Mouse (Mus musculus) spleen, adult 2 months (tissue): ENCODE data around the gene Cdkn2d. TPM values are rescaled to one million over a fixed set of nuclear protein-coding genes. Genes with fewer than 3 reads are reported as not detected.

Experiments used
- DNase-seq, 2 experiments: peaks; one replicate each; pipeline versions ENCODE4 v3.0.0 to v3.0.0-alpha.2; 2012 to 2021; ENCODE audit warnings: low spot score in 2 of 2, low read depth in 1 of 2
- H3K27ac ChIP-seq: fragments of 200-500 bp; 2 replicates; pipeline ENCODE4 v1.5.1; 2012; ENCODE audit warnings: low read length, inconsistent platforms; ENCODE audit not compliant: insufficient read depth
- H3K27me3 ChIP-seq: fragments of 200-500 bp; 2 replicates; pipeline ENCODE4 v1.6.1; 2012; ENCODE audit warnings: mild to moderate bottlenecking, moderate library complexity, low read length, inconsistent platforms; ENCODE audit not compliant: control insufficient read depth, insufficient read depth
- H3K36me3 ChIP-seq: fragments of 200-500 bp; 2 replicates; pipeline ENCODE4 v1.6.1; 2012; ENCODE audit warnings: mild to moderate bottlenecking, low read length, inconsistent platforms; ENCODE audit not compliant: control insufficient read depth, insufficient read depth
- H3K4me1 ChIP-seq: fragments of 200-500 bp; 2 replicates; pipeline ENCODE4 v1.6.1; 2011; ENCODE audit warnings: inconsistent platforms; ENCODE audit not compliant: control insufficient read depth, insufficient read depth, insufficient read length
- H3K4me3 ChIP-seq: fragments of 200-500 bp; 2 replicates; pipeline ENCODE4 v1.5.1; 2011; ENCODE audit warnings: mild to moderate bottlenecking, inconsistent platforms; ENCODE audit not compliant: insufficient read depth, insufficient read length; ENCODE audit errors: extremely low read depth
- CTCF ChIP-seq: fragments of 200-500 bp; IDR thresholded peaks from 2 replicates; pipeline ENCODE4 v1.5.1; 2011; ENCODE audit warnings: mild to moderate bottlenecking, inconsistent platforms; ENCODE audit not compliant: insufficient read depth, insufficient read length, insufficient replicate concordance; ENCODE audit errors: extremely low read depth
- POLR2A ChIP-seq: fragments of 200-500 bp; IDR thresholded peaks from 2 replicates; pipeline ENCODE4 v1.6.1; 2011; ENCODE audit warnings: low read depth, low read length, inconsistent platforms
- WGBS: fragments of 180-500 bp; shearing (Covaris S2); methylation state at CpG from one replicate; pipeline ENCODE4 v1.1.7; 2018; 5-methylcytosine and 5-hydroxymethylcytosine counted together
- polyA plus RNA-seq: library from polyadenylated mRNA; depleted of rRNA; stranded (reverse); fragments of >200 nt; gene quantifications from 2 replicates; pipeline ENCODE4 v1.2.3, GENCODE M21; 2012

Gene Cdkn2d
- polyA plus RNA-seq, 1 experiment, result 87.4 TPM

DNA sequence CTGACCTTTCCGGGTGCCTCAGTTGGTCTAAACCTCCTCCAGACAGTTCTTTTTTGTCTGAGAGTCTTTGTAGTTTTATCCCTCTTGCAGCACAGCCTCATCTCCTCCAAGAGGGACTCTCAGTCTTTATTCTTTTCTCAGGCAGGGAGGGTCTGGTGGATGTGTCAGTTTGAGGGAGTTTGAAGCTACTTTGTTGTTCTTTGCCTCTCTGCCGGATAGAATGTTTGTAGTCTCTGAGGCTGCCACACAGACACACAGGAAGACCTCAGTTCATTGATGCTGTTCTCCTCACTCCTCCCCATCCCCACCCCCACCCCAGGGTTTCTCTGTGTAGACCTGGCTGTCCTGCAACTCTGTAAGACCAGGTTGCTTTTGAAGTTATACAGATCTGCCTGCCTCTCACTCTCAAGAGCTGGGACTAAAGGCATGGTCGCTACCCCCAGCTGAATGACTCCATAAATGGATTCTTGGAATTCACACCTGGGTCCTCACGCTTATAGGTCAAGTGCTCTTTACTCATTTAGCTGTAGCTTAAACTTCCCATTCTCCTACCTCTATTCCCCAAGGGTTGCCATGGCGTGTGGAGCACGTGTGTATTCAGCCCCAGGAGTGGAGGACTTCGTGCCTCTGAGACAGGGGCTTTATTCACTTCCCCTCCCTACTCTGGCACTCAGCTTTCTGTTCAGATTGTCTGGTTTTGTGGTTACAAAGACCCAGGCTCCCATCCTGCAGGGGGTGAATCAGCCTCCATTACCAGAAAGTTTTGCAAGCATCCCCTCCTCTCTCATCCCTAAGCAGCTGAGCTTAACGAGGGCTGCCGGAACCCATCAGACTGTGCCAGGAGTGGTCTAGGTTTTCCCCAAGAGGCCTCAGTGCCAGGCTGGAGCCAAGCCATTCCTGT, 41.2 kb upstream of the Cdkn2d start:
- H3K36me3 ChIP-seq, result peaks cover 4% of the 10 kb centered on the region; the same call in 1 of the 2 replicates
- no peak for DNase-seq
- H3K27me3 ChIP-seq, result no peaks in the 10 kb centered on the region
- 24% methylated on average over 9 of the region's 9 CpGs for WGBS
- no peak overlapping the region for H3K4me3 ChIP-seq
- TF ChIP-seq CTCF (no peak), POLR2A (no peak)
- peaks cover 47% of the 10 kb centered on the region; the same call in 1 of the 2 replicates for H3K4me1 ChIP-seq
- H3K27ac ChIP-seq, result peak overlapping the region; percentile 80

DNA sequence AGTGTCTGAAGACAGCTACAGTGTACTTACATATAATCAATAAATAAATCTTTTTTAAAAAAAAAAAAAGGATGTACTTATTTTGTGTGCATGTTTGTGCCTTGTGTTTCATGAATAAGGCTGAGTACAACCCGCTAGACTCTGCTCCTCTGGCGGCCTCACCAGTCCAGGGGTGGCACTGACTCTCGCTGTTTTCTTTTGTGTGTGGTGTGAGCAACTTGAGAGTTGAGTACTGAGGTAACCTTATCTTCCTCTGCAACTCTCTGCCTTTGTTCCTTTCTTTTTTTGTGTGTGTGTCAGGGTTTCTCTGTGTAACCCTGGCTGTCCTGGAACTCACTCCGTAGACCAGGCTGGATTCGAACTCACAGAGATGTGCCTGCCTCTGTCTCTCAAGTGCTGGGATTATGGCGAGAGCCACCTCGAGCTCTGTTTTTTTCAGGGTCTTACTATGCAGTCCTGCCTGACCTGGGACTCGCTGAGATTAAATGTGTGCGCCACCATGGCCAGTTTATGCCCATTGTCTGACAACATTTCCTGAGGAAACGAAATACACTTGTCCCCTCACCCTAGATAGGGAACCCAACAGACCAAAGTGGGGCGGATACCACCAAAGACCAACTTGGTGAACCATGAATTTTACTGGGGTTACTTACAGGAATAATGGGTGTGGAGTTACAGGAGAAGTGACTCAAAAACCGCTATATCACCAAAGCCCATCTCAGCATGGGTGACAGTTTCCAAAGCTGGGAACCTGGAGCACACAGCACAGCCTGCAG, 40.3 kb upstream of the Cdkn2d start:
- 43% methylated on average over 12 of the region's 12 CpGs for WGBS
- peaks cover 54% of the 10 kb centered on the region; the same call in 1 of the 2 replicates for H3K4me1 ChIP-seq
- no peak for DNase-seq
- TF ChIP-seq POLR2A, result no peak
- no peak for TF ChIP-seq CTCF
- H3K27me3 ChIP-seq, result no peaks in the 10 kb centered on the region
- peak overlapping the region; percentile 80 for H3K27ac ChIP-seq
- peaks cover 4% of the 10 kb centered on the region; the same call in 1 of the 2 replicates for H3K36me3 ChIP-seq
- H3K4me3 ChIP-seq, result no peak overlapping the region

DNA sequence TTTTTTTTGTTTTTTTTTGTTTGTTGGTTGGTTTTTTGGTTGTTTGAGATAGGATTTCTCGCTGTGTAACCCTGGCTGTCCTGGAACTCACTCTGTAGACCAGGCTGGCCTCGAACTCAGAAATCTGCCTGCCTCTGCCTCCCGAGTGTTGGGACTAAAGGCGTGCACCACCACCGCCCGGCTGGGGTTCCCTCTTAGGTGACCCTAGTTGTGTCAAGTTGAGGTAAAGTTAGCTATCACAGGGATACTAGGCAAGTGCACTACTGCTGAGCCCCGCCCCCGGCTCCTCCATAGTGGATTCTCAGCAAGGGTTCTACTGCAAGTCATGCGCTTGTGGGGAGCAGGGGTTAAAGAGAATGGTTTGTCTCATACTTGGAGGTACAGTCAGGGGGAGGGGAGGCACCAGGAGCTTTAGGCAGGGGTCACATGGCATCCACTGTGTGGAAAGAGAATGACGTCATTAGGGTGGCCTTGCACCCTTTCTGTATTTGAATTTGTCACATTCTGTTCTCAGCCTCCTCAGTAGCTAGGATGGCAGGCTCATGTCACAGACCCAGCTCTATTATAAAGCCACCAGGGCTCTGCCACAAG, 38.6 kb upstream of the Cdkn2d start:
- no peak for DNase-seq
- no peaks in the 10 kb centered on the region for H3K27me3 ChIP-seq
- H3K27ac ChIP-seq, result peak overlapping the region; percentile 76
- 81% methylated on average over 10 of the region's 10 CpGs for WGBS
- H3K4me3 ChIP-seq, result no peak overlapping the region
- no peaks in the 10 kb centered on the region for H3K36me3 ChIP-seq
- no peak for TF ChIP-seq CTCF
- no peak for TF ChIP-seq POLR2A
- H3K4me1 ChIP-seq, result peaks cover 67% of the 10 kb centered on the region; the same call in 1 of the 2 replicates

DNA sequence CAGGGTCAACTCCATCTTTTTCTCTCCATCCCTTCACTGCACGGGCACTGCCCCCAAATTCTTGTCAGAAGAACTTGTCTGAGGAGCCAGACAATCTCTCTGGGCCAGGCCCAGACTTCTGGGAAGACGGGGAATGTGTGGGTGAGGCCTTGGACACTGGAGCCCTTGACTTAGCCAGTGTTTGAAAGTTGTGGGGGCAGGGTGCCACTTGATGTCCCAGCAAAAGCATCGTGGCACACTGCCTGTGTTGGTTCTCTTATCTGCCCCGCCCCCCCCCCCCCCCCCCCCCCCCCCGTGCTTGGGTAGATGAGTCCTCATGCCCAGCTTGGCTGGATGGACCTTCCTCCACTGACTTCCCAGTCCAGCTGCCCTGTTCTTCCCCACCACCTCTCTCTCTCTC, 37.8 kb upstream of the Cdkn2d start:
- H3K36me3 ChIP-seq, result no peaks in the 10 kb centered on the region
- TF ChIP-seq CTCF, result no peak
- no peak for TF ChIP-seq POLR2A
- 35% methylated on average over 5 of the region's 5 CpGs for WGBS

DNA sequence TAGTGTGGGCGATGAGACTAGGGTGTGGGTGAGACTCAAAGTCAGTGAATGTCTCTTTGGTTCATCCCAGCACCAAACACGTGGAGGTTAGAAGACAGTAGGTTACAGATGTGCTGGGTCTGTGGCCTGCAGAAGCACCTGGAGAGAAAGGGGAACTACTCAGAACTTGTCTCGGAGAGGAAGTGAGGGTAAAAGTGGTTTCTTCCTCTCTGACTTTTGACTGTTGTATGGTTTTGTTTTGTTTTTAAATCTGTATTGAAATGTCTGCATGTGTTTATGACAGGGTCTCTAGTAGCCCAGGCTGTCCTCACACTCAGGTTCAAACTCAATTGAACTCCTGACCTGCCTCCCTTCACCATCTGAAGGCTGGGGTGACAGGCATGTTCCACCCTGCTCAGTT, 36.8 kb upstream of the Cdkn2d start:
- peak; percentile 55 to 81 for DNase-seq

More for the DNA sequence above, 37.8 kb upstream of the Cdkn2d start:
- Histone ChIP-seq H3K27me3 (no peaks in the 10 kb centered on the region), H3K27ac (peak overlapping the region; percentile 85), H3K4me1 (peaks cover 75% of the 10 kb centered on the region; the same call in 1 of the 2 replicates), H3K4me3 (no peak overlapping the region)
- no peak for DNase-seq

DNA sequence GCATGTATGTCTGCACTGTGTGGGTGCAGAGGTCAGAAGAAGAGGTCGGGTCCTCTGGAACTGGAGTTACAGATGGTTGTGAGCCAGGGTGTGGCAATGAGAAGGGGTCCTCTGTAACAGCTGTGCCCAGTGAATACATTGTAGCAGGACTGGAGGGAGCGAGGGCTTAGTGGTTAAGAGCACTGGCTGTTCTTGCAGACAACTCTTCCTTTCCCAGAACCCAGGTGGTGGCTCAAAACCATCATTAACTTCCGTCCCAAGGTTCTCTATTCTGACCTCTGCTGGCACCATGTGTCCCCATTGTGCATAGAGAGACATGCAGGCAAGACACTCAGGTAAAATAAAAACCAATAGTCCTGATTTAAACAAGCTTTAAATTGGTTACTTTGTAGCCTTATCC, 36.4 kb upstream of the Cdkn2d start:
- Histone ChIP-seq H3K27me3 (no peaks in the 10 kb centered on the region), H3K27ac (peak overlapping the region; percentile 94), H3K4me1 (peaks cover 75% of the 10 kb centered on the region; the same call in 1 of the 2 replicates), H3K4me3 (no peak overlapping the region), H3K36me3 (no peaks in the 10 kb centered on the region)
- 4% methylated on average over 3 of the region's 3 CpGs for WGBS
- DNase-seq, result no peak
- TF ChIP-seq CTCF, result no peak
- no peak for TF ChIP-seq POLR2A

More for the DNA sequence above, 36.8 kb upstream of the Cdkn2d start:
- Histone ChIP-seq H3K4me1 (peaks cover 79% of the 10 kb centered on the region; the same call in 1 of the 2 replicates), H3K27ac (peak overlapping the region; percentile 94), H3K36me3 (no peaks in the 10 kb centered on the region), H3K4me3 (peak overlapping the region; percentile 39; the same call in 1 of the 2 replicates), H3K27me3 (no peaks in the 10 kb centered on the region)
- WGBS, result 4% methylated on average over 3 of the region's 3 CpGs
- TF ChIP-seq CTCF (no peak), POLR2A (no peak)
